Mouse (Mus musculus) heart, adult 9 months (tissue): Measurements from ENCODE around the gene Tmem107.

Experiments
- DNase-seq, 2 experiments: peaks; one replicate each; pipeline ENCODE4 v3.0.0; 2022; ENCODE audit warnings: low spot score in 2 of 2

The Tmem107 gene

DNA sequence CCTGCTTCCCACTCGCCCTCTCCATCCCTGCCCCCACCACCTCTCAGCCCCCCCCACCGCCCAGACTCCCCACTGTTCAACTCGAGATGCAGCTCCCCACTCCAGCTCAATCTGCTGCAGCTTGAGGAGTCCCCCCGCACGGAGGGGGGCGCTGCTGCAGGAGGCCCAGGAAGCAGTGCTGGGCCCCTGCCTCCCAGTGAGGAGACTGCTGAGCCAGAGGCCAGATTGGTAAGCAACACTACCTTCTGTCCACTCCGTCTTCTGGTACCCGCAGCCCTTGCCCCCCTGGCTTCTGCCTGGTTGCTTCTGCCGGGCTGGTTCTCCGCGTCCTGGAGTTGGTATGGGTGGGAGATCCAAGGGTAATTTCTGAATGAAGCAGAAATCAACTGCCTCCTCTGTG lies 36.2 kb downstream of the Tmem107 start:
- DNase-seq: peak in 1 of 2 experiments; percentile 12

DNA sequence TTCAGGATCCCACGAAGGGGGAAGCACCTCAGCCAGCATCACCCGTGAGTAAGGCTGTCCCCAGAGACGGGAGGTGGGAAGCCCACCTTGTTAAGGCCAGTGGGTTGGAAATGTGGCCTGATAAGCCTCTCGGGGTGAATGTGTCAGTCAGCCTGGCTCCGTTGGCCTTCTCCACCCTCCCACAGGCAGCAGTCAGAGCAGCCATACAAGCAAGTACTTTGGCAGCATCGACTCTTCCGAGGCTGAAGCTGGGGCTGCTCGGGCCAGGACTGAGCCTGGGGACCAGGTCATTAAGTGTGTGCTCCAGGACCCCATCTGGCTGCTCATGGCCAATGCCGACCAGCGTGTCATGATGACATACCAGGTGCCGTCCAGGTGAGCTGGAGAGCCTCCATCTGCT lies 37.1 kb downstream of the Tmem107 start:
- peak in 1 of 2 experiments; percentile 13 for DNase-seq

DNA sequence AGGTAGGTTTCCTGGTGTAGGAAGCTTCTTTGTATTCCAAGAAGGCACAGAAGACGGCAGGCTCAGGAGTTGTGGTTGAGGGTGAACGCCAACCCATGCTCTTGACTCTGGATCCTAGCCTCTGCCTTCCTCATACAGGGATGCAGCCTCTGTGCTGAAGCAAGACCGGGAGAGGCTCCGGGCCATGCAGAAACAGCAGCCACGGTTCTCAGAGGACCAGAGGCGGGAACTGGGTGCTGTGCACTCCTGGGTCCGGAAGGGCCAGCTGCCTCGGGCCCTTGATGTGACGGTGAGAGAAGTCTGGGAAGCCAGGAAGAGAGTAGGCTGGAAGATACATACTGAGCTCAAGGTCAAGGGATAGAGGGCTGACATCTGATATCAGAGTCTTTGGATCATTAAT lies 37.6 kb downstream of the Tmem107 start:
- peak in 1 of 2 experiments; percentile 4 for DNase-seq

DNA sequence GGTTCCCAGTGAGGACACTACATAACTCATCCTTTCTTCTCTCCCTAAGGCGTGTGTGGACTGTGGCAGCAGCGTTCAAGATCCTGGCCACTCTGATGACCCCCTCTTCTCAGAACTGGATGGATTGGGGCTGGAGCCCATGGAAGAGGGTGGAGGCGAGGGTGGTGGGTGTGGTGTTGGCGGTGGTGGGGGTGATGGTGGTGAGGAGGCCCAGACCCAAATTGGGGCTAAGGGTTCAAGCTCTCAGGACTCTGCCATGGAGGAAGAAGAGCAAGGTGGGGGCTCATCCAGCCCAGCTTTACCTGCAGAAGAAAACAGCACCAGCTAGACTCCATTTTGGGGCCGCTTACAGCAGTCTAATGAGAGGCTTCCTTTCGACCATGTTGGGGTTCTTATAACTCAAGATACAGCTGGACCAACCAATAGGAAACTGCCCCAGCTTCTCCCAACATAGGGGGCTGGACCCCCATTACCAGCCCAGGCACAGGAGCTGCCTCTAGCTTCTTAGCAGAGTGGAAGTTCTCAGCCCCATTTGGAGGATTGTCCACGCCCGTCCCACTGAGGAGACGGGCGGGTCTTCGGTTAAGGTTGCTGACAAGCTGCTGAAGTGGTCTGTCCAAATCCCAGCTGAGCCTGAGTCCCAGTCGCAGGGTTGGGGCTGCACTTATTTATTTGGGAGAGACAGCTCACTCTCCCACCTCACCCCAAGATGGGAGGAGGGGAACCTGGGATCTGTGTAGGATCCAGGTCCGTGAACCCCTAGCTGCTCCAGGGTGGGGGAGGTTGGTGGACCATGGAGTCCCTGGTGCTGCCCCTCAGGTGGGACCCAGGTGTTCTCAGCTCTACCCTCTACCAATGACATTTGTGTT lies 38.7 kb downstream of the Tmem107 start:
- peak in 1 of 2 experiments; percentile 33 for DNase-seq

DNA sequence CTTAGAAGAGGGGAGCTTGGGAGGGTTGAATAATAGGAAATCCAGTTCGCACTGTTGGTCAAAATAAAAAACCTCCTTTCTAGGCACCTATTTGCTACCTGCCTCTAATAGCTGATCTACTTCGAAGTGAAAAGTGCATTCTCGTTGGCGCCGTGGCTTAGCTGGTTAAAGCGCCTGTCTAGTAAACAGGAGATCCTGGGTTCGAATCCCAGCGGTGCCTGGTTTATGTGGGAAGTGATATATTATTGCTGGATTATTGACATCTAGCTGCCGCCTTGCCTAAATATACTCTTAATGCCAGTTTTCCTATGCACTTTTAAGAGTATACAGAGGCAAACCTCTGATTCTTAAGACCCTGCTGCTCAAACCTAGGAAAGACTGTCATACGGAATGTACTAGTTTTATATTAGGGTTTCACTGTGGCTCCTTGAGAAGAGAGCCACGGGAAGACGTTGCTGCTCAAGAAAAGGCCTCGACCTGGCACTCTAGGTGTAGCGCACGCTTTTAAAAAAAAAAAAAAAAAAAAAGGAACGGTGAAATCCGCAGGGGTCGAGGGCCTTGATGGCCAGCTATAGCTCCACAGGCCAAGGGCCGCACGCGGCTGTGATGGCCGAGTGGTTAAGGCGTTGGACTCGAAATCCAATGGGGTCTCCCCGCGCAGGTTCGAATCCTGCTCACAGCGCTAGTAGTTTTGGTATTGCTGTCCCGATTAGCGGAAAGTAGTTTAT lies 39.9 kb downstream of the Tmem107 start:
- peak; percentile 78 to 92 for DNase-seq

DNA sequence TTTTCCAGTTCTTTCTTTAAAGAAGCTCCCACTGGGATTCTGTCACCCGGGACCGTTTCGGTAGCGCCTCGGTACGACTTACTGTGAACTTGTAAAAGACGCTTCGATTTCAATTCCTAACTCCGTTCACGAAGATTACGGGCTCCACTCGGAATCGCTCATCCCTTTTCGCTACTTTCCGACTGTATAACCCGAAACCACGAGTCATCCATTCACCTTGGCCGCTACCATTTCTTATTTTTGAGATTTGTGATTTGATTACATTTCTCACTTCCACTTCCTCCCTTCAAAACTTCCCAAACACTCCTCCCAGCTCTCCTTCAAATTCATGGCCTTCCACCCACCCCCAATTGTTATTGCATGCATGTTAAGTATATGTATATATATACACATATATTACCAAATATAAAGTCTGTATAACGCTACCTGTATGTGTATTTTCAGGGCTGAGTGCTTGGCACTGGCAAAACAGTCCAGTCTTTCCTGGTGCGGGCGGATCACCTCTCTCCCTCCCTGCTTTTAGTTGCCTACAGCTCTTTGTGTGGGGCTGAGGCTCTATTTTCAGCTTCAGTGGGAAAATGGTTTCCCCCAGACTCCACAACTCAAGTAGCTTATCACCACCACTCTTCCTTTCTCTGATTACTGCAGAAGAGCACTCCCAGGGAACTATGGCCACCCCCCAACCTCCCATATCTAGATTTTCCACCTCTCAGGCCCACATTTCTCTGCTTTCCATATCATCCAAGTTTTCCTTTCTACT lies 40.6 kb downstream of the Tmem107 start:
- DNase-seq: no peak

DNA sequence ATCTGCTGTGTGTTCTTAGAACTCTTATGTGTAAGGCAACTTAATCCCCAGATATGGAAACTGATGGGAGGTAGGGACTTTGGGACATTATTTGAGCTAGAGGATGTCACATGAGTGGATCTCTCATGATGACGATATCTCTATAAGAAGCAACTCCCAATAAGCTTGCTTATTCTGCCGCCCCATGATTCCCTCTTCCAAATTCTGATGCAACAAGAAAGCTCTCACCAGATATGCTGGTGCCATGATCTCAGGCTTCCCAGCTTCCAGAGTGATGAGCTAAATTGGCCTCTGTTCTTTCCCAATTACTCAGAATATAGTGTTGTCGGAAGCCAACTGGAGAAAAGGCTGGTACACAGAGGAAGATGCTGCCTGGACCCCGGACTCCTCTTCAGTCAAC lies 41.3 kb downstream of the Tmem107 start:
- peak in 1 of 2 experiments; percentile 18 for DNase-seq

DNA sequence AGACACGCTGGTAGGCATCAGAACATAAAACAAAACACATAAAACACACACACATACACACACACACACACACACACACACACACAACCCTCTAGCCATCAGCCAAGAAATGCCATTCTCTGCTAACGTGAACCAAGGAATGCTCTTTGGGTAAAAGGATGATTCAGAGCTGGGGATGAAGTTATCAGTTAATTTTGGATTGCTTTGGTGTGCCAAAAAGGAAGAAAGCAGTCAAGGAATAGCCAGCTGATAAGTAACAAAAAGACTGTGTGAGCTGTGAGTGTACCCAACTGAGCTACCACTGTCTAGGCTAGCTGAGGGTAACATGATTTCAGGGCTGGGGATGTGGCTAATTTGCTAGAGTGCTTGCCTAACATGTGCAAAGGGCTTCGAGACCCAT lies 43.4 kb downstream of the Tmem107 start:
- no peak for DNase-seq

DNA sequence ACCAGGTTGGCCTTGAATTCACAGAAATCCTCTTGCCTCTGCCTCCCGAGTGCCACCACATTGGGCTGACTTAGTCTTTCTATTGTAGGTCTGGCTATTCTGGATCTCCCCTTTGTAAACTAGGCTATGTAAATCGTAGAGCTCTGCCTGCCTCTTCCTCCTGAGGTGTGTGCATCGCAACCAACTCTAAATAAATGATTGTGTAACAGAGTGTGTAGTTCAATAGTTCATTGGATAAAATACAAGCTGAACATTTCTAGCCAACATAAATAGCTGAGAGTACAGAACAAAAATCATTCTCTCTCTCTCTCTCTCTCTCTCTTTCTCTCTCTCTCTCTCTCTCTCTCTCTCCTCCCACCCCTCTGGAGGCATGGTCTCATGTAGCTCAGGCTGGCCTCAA lies 44.0 kb downstream of the Tmem107 start:
- DNase-seq: no peak

DNA sequence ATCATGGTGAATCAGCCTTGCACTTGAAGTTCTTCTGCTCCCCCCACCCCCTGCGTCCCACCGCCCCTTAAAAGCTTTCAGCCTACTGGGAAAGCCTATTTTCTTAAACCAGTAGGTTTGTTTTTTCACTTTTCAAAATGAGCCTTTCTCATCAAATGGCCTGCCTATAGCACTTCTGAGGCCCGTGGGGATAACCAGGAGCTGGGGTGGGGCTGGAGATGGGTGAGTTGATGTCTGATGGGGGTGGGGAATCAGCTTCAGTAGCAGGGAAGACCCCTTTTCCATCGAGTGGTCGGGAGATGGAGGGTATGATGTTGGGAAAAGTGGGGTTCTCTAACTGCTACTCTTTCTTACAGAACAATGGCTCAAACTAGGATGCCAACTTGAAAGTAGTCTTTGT lies 46.2 kb downstream of the Tmem107 start:
- DNase-seq: no peak

DNA sequence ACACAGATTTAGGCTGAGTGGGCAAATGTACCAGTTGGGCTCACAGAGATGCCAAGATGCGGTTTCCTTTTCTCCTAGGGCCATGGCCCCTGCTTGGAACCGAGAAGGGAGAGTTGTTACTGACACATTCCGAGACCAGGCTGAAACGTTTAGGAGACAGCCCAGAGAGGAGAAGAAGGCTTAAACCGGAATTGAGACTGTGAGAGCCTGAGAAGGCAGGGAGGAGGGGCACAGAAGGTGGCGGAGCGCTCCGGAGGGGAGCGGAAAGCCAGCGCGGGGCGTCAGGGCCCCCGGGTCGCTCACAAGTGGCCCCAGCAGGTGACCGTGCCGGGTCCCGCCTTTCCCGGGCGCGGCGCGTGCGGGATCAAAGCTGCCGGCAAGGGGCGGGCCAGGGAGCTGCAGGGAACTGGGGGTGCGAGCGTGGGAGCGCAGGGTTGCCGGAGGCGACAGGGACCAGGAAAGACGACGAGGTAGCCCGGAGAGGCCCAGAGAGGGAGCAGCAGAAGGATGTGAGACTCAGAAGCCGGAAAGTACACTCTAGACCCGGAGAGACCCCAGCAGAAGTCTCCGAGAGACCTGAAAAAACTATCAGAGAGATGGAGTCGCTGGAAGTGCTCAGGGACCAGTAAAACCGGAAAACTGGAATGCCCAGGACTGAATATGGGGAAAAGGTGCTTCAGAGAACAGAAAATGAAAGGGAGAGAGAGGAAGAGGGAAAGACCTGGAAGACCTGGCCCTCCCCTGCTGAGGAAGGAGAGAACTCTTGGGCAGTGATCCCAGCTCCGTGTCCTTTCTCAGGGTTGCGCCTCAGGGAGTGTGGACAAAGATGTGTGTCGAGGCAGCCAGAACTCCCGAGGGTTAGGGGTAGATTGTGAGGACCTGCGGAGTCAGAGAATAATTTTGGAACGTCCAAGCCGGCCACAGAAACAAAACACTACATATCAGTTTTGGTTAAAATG lies 47.4 kb downstream of the Tmem107 start:
- peak; percentile 74 to 75 for DNase-seq

DNA sequence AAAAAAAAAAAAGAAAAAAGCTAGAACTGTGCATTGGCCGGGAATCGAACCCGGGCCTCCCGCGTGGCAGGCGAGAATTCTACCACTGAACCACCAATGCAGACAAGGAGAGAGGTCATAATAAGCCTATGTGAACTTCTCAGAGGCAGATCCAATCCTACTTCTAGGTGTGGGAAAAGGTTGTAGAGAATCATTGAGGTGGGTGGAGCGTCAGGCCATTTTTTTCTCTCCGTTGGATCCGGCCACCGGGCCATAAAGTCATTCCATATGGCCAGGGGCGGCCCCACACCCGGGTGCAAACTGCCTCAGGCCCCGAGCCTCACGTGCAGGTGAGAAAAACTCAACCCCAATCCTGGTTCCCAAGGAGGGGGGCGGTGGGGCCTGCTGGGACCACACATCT lies 48.2 kb downstream of the Tmem107 start:
- peak; percentile 78 to 92 for DNase-seq

DNA sequence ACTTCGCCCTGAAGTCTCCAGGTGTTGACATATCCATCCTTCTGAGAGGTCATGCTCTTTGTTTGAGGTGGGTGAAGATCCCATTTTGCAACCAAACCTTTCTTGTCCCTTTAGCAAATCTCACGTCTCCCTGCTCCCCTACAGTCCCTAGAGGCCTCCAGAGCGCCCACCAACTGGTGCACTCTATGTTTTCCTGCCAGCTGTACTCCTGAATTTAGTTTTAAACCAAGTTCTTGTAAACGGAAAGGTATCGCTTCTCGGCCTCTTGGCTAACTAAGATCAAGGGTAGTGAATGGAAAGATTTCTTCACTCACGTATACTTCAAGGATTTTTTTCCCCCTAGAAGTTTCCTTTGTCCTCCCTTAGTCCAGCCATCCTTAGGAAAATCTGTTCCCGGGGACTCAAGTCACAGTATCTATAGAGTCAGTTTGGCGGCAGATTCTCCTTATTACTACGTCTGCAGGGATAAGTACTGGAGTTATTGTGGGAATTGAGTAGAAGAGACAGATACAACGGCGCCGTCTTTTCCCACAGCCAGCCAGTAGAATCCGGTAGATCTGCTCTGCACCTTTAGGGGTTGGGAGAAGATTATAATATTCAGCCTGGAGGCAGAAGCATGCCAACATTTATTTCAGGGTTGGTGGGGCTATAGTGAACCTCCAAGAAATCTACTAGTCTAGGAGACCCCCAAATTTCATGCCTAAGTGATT lies 49.0 kb downstream of the Tmem107 start:
- no peak for DNase-seq

DNA sequence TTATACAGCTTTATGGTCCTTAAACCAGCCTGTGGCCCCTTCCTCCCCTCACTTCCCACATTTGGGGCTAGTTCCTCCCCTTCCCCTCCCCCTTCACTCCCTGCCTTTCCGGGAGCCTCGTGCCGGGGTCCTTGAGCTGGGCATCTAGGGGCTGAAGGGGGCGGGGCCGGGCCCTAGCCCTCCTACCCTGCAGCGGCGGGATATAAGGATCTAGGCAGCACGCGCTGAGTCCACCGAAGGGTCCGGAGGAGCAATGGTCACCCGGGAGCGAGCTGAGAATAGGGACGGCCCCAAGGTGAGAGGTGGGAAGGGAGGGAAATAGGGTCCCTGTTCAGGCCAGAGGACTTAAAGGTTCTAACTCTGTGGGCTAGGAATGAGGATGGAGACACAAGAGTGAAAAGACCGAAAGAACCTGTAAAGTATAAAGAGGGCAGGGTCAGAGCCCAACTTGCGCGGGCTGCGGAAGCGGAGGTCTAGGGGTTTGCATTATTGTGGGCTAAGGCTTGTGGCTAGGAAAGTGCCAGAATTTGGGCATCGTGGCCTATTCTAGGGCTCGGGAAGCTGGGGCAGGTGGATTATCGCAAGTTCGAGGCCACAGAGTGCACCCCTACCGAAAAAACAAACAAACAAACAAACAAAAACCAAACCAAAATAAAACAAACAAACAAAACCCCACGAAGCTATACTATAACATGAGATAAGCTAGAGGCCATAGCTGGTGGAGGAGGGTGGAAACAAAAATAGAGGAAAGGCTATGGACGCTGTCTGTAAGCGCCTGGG lies 49.8 kb downstream of the Tmem107 start, which contains the start of gene Hes7:
Gene Hes7 (plus strand): TSS at position 184 of the 780 bp plus-strand sequence.
- DNase-seq: no peak

DNA sequence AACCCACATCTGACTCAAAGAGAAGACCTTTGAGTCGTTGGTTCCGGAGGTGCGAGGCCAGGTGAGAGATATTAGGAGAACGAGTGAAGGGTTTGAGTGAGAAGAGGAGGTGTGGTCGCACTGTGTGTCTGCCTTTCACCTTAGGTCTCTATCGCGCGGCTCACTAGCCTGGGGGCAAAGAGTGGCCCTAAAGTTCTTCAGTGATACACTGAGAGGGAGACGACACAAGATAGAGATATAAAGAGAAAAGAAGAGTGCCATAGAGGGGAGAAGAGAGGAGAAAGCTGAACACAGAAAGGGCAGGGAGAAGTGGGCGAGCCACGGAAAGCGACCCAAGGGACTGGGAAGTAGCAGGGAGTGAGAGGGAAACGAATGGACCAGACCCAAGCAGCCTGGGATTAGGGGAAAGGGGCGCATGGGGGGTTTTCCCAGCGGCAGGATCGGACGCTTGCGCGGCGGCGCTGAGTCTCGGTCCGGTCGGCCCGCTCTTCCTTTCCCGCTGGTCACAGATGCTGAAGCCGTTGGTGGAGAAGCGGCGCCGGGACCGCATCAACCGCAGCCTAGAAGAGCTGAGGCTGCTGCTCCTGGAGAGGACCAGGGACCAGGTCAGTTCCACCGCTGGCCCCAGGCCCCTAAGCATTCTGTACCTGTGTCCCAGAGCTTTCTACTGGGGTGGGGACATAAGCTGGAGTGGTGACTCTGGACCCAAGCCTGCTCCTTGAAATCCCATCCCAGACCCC lies 50.6 kb downstream of the Tmem107 start:
- no peak for DNase-seq

DNA sequence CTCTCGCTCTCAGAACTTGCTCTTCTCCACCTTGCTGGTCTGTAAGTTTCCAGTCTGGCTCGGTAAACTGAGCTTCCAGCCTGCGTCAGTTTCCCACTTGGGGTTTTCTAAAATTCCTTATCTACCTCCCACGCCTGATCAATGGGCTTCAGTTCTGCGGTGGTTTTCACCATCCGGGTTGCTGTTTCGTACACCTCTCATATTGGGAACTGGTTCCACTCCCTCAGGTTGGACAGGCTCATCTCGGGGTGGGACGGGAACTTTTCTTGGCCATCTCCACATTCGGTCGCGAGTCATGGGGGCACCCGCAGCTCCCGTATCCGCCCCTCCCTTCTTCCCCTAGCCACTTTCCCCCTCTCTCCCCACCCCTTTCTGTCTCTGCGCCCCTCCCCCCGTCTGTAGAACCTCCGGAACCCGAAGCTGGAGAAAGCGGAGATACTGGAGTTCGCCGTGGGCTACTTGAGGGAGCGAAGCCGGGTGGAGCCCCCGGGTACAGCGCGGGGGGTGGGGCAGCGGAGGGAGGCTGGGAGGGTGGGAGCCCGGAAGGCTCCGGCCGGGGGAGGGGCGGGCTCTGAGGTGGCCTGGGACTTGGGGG lies 51.2 kb downstream of the Tmem107 start:
- no peak for DNase-seq

DNA sequence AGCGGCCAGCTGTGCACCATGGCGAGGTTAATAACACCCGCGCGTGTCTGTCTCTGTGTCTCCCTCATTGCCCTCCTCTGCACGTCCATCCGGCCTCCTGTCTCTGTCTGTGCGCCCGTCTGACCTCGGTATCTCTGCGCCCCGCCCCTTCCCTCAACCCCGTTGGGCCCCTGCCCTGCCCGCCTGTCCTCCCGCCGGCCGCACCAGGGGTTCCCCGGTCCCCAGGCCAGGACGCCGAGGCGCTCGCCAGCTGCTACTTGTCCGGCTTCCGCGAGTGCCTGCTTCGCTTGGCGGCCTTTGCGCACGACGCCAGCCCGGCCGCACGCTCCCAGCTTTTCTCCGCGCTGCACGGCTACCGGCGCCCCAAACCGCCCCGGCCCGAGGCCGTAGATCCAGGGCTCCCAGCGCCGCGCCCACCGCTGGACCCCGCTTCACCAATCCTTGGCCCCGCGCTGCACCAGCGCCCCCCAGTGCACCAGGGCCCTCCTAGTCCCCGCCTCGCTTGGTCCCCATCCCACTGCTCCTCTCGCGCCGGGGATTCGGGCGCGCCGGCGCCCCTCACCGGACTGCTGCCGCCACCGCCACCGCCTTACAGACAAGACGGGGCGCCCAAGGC lies 51.8 kb downstream of the Tmem107 start, which contains the start of gene 9130213A22Rik:
Gene 9130213A22Rik (minus strand): TSS at position 254 of the 616 bp plus-strand sequence.
- DNase-seq: peak; percentile 91 to 93
